Mouse (Mus musculus) gastrocnemius, postnatal 36 days (tissue): ENCODE measurements around the gene Lats2. TPM values are rescaled to one million over a fixed set of nuclear protein-coding genes. Genes with fewer than 3 reads are reported as not detected.
"Not testable (repeated sequence)": the region's sequence is repeated elsewhere in the genome, so short reads cannot be mapped to it uniquely, and the experiment has no call there.

Experiments
- DNase-seq, 2 experiments: peaks; one replicate each; pipeline ENCODE4 v3.0.0; 2022
- intact Hi-C: fragments of 180-260 bp; cut with DNase I; formaldehyde crosslinking; loops from one replicate; pipeline ENCODE4 v1.15.1; 2025
- long read RNA-seq, 2 experiments: library from polyadenylated mRNA; stranded (forward); transcript quantifications; one replicate each; pipeline ENCODE4 v2.0.0; 2021
- total RNA-seq, 2 experiments: library from RNA; stranded (reverse); gene quantifications; 2 replicates each; pipeline ENCODE4 v1.2.3; 2021

Gene Lats2
- 10 to 100 TPM; 13.4 to 17.3 TPM for total RNA-seq
- long read RNA-seq, experiment 1, full-length matches to known transcripts = 2 of 11 reads
- long read RNA-seq, experiment 1, partial matches to known transcripts = 7 of 11 reads
- long read RNA-seq, experiment 1, other reads (novel, unspliced or antisense) = 2 of 11 reads
- long read RNA-seq, experiment 2, full-length matches to known transcripts = 3 of 12 reads
- long read RNA-seq, experiment 2, partial matches to known transcripts = 7 of 12 reads
- long read RNA-seq, experiment 2, other reads (novel, unspliced or antisense) = 2 of 12 reads

GRCm38 (mm10) chr14:57758237-57758636 lies at the start of gene Lats2:
Lats2 (minus strand) TSS chr14:57758388.
- intact Hi-C loops = no loop called here
- no peak for DNase-seq

- DNase-seq = no peak
- intact Hi-C loops = loop anchor here (10.0 kb wide), 1 partner anchor 119 kb away; no protein-coding TSS in a partner anchor
Observed at GRCm38 (mm10) chr14:57803731-57804130, 45.5 kb upstream of the Lats2 start.

- intact Hi-C loops = loop anchor here (5.0 kb wide), 1 partner anchor 51 kb away; the partner anchor contains the start of gene Gm49361
- DNase-seq = peak; percentile 93 to 95
Observed at GRCm38 (mm10) chr14:57797991-57798931, 40.1 kb upstream of the Lats2 start, which contains the start of gene Sap18. Sap18 (plus strand) TSS chr14:57798180.

- intact Hi-C loops = loop anchor here (5.0 kb wide), 1 partner anchor 50 kb away; the partner anchor contains the start of gene Gm49361
- no peak for DNase-seq
Observed at GRCm38 (mm10) chr14:57797551-57797950, 39.4 kb upstream of the Lats2 start.

DNA sequence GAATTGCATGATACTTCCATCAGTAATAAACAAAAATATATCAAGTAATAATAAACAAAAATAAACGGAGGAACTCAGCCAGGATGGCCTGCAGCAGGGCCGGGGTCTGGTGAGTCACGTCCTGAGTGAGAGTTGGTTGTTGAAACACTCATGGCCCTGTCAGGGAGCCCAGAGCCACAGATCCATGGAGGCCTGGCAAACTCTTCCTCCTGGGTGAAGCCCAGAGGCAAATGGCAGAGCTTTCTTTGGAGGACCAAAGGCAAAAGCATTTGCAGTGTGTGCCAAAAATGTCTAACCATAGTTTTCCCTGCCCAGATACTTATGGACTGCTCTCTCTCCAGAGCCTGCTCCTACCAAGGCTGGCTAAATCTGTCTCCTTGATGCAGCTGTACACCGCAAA lies 33.0 kb upstream of the Lats2 start:
- intact Hi-C loops = no loop called here

DNA sequence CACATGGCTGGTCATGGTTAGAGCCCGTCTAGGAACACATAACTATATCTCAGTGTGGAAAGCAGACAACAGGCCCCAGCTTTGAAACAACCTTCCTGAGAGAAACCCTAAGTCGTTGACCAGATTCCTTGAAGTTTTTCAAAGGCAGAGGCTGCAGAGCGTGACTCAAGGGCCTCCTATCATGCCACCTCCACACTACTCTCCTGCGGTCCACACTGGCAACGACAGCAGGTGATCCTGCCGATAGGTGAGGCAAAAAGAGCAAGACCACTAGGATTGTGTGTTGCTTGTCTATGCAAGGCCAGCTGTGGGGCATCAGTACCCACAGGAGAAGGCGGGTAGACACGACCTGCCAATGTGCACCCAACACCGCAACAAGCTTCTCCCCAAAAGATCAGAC lies 31.6 kb upstream of the Lats2 start:
- no peak for DNase-seq
- intact Hi-C loops = loop anchor here (5.0 kb wide), 1 partner anchor 37 kb away; no protein-coding TSS in a partner anchor

More for the DNA sequence above, 33.0 kb upstream of the Lats2 start:
- DNase-seq = no peak

GRCm38 (mm10) chr14:57789311-57789710 lies 31.1 kb upstream of the Lats2 start:
- intact Hi-C loops = loop anchor here (5.0 kb wide), 1 partner anchor 37 kb away; no protein-coding TSS in a partner anchor
- no peak for DNase-seq

DNA sequence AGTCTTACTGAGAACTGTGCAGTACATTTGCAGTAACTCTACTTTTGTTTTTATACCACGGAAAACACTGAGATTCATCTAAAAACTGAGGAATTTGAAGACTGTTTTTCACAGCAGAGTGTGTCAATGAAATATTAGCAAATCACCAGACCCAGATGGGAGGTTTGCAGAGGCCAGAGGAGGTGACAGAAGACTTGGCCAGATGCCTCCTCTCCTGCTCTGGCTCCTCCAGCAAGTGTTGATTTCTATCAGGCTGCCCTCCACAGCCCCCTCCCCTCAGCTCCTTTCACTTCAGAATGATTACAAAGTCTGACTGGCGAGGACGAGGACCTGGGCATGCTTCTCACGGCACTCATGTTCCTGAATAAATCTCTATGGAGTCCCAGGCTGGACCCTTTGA lies 29.2 kb upstream of the Lats2 start:
- no peak for DNase-seq
- intact Hi-C loops = loop anchor here (5.0 kb wide), 1 partner anchor 35 kb away; no protein-coding TSS in a partner anchor

DNA sequence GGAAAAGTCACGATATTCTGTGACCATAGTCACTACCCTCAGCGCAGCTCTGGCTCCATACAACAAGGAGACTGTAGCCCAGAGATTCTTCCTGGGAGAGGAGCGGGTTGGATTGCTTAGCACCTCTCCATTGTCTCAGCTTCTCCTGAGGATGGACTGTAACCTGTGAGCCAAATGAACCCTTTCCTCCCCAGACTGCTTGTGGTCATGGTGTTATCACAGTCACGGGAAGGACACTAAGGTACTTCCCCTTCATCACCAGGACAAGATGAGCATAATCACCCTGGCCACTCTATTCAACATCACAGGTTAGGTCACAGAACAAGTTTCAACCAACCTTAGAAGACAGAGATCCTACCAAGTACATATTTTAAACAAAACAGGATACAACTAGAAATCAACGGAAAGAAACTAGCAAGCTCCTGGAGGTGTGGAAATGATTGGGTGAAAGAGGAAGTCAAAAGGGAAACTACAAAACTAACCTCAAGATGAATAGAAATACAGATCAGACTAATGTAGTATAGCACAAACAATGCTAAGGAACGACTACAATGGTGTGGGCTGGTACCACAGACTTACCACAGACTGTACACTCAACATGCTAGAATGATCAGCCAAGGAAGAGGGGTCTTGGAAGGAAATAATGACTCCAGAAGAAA lies 14.1 kb upstream of the Lats2 start:
- no peak for DNase-seq
- intact Hi-C loops = no loop called here

DNA sequence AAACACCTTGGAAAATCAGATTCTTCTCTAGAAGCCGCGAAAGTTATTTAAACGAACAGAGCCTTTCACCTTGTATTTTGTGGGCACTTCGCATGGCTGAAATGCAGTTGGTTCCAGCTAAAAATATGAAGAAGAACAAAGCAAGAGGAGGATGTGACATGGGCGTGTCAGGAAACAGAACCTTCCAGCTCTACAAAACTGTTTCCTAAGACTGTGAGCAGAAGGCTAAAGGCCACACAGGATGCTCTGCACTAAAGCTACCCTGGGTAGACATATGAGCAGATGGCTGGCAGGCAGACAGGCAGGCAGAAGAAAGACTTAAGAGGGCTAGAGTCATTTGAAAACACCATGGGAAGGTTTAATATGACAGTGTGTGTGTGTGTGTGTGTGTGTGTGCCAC lies 10.9 kb upstream of the Lats2 start:
- no peak for DNase-seq
- intact Hi-C loops = no loop called here

GRCm38 (mm10) chr14:57760447-57761412 lies 2.5 kb upstream of the Lats2 start:
- intact Hi-C loops = no loop called here
- no peak for DNase-seq

DNA sequence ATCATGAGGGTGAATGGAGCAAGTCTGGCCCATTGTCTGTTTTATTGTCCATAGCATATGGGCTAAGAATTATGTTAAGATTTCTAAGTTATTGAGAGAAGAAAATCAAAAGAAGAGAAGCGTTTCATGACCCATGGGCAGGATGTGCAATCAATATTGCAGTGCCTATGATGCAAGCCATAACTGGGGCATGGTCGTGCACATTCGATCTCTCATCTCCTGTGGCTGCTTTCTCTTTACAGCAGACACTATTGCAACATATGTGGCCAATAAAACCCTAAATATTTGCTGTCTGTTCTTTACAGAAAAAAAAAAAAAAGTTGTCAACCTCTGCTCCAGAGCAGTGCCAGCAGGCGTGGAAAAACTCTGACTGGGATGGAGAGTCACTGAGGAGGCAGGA lies 2.1 kb downstream of the Lats2 start:
- no peak for DNase-seq
- intact Hi-C loops = no loop called here

GRCm38 (mm10) chr14:57755661-57756060 lies 2.5 kb downstream of the Lats2 start:
- no peak for DNase-seq
- intact Hi-C loops = no loop called here

DNA sequence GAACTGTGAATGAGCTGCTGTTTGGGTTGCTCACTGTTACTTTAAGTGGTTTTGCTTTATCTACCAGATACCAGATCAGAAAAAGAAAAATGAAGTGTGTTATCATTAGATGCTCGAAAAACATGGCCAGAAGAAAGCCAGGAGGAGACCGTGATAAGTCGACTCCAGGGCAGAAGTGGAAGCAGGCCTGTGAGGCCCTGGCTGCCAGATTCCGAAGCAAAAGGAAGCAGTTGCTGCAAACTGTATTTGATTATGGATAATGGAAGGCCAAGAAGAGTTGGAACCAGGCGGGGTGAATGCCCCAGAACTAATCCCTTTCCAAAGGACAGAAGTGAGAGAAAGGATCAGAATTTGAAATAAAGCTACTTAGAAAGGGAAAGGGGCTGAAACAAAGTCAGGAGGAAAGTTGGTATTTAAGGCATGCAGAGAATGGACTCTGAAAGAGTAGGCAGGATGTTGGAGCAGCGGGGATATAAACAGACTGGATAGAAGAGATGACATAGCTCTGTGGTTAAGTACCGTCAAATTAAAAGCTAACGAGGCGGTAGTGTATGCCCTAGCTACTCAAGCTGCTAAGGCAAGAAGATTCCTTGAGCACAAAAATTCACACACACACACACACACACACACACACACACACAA lies 4.7 kb downstream of the Lats2 start:
- intact Hi-C loops = loop anchor here (5.0 kb wide), 1 partner anchor 34 kb away; no protein-coding TSS in a partner anchor
- no peak for DNase-seq

- DNase-seq = not testable (repeated sequence)
- intact Hi-C loops = loop anchor here (5.0 kb wide), 1 partner anchor 36 kb away; no protein-coding TSS in a partner anchor
Observed at GRCm38 (mm10) chr14:57751006-57751405, 7.2 kb downstream of the Lats2 start.

GRCm38 (mm10) chr14:57749501-57749900 lies 8.7 kb downstream of the Lats2 start:
- intact Hi-C loops = loop anchor here (5.0 kb wide), 1 partner anchor 48 kb away; the partner anchor contains the start of gene Sap18
- DNase-seq = no peak

DNA sequence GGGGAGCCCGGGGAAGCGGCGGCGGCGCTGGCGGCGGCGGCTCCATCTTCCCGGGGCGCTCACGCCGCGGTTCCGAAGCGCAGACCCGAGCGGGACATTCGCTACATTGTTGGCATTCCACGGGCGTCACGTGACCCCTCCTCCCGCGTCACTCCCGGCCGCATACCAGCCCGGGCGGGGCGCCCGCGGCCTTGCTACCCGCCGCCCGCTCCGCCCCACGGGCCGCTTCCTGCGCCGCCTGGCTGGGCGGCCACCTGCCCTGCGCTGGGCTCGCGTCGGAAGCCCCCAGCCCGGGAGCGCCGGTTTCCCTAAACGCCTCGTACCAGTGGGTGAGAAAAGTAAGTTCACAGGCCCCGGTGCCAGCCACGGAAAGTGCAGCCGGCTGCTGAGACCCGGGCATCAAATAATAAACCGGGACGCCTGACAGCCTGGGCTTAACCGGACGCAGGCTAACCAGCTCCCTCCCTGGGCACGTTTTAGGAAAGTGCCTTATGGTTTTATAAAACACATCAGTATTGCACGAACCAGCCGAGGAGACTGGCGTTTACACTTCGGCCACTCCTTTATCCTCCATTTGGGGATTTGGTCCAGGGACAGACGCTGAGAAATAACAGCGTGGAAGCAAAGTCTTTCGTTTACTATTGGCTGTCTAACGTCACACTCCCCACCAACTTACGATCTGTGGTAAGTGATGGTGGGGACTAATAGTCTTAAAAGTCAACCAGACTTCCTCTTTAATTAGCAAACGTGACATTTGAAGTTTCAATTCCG lies 12.0 kb downstream of the Lats2 start, which contains the start of gene Gm49361:
Gene Gm49361, minus strand, starts transcription at position 103 of the 771 bp plus-strand sequence.
- peak; percentile 93 to 95 for DNase-seq
- intact Hi-C loops = loop anchor here (5.0 kb wide), 1 partner anchor 51 kb away; the partner anchor contains the start of gene Sap18
